Mouse (Mus musculus) G1E-ER4 (cell line): Measurements from ENCODE around the gene Slc25a10. TPM values are rescaled to one million over a fixed set of nuclear protein-coding genes. Genes with fewer than 3 reads are reported as not detected.

Experiments used
- GATA1 ChIP-seq: IDR thresholded peaks from one replicate; pipeline ENCODE4 v1.8.0; 2012; ENCODE audit warnings: low read length, inconsistent platforms
- polyA plus RNA-seq: library from polyadenylated mRNA; stranded (reverse); fragments of >175 nt; gene quantifications from 2 replicates; pipeline ENCODE4 v1.2.3, GENCODE M21; 2012

The Slc25a10 gene
- polyA plus RNA-seq, 1 experiment, result 83.7 TPM

DNA sequence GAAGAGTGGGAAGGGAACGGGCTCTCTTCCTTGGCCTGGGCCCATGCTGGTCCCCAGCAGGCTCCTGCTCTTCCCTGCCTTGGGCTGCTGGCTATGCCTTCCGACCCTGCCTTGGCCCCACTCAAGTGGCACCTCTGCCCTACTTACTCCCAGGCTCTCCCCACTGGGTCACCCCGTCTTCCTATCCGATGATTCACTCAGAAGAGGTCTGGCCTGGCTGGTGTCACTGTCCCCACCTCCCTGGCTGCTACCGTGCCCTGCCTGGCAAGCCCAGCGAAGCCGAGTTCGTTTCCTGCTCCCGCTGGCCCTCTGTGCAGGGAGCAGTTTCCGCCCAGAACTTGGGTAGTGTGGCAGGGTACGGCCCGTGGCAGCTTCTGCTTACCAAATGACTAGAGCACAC lies 6.6 kb downstream of the Slc25a10 start:
- TF ChIP-seq GATA1, result no peak

GRCm38 (mm10) chr11:120498891-120499290 lies 7.3 kb downstream of the Slc25a10 start:
- no peak for TF ChIP-seq GATA1

DNA sequence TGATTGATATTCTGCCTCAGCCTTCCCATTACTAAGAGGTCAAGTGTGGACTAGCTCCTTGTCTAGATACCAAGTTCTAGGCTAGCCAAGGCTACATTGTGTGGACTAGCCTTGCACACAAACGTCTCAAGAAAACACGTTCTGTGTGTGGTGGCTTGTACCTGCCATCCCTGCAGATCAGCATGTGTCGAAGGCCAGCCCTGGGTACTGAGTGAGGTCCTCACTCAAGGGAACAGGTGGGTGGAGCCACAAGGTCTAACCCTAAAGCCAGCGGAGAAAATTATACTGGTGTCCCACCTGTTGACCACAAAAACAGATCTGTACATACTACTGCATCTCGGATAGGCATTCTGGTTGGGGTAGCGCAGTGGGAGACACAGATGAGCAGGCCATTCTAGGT lies 8.3 kb downstream of the Slc25a10 start:
- TF ChIP-seq GATA1, result no peak

DNA sequence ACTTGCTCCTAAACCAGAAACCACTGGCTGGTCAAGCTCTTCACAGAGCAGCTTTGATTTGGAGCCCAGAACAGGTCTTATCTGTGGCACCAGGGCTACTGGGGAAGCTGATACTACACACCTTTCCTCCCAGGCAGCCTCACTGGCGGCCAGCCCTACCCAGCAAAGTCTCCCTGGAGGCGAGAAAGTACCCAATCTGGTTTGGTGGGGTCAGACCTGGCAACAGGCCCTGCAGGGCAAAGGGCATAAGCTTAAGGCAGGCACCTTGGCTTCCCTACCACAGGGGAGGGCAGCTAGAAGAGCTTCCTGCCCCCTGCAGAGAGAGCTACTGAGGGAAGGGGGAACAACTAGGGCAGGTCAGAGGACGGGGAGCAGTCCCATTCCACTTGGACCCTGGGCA lies 8.7 kb downstream of the Slc25a10 start:
- TF ChIP-seq GATA1, result no peak

DNA sequence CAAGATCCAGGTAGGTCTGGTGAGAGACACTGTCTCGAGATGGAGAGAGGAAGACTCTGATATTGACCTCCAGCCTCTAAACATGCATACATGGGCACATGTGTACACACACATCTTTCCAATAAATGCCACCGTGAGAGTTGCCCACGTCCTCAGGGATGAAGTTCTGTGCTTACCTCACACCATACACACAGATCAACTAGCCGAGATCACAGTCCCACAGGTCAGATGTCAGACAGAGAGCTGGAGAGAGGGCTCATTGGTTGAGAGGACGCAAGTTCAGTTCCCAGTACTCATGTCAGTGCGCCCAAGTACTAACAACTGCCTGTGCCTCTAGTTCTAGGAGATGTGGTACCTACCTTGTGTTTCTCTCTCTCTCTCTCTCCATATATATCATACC lies 9.4 kb downstream of the Slc25a10 start:
- TF ChIP-seq GATA1, result no peak

DNA sequence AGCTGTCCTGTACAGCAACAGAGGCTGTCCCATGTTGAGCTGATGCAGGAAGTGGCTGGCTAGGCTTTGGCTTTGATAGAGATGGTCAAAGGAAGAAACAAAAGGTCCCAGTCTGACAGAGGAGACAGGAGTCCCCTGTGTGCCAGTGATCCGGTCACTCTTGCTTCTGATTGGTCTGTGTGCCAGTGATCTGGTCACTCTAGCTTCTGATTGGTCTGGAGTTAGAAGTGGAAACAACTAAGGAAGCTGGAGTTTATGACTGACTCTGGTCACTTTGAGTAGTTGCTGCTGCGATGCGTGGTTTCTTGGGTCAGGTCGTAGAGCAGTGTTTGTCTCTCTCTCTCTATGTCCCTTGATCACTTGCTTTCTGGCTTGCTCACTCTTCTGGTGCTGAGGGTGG lies 10.1 kb downstream of the Slc25a10 start:
- TF ChIP-seq GATA1, result no peak

GRCm38 (mm10) chr11:120505661-120506060 lies 14.0 kb downstream of the Slc25a10 start:
- TF ChIP-seq GATA1, result no peak

DNA sequence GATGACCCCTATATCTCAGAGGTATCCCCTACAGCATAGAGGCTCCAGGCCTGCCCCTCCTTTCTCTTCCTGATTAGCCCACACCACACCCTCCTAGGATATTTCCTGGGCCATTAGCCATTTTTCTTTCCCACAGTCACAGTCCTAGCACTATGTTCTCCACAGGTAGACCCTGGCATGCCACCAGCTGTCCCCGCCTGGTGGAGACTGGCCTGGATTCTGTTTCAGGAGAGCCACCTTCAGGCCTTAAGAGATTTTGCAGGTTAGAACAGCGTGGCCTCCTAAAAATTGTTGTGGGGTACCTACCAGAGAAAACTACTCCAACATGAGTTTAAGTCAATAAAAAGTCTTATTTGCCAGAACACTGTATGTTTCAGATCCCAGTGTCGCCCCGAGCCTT lies 15.3 kb downstream of the Slc25a10 start:
- TF ChIP-seq GATA1, result no peak

GRCm38 (mm10) chr11:120507611-120508289 lies 16.1 kb downstream of the Slc25a10 start:
- no peak for TF ChIP-seq GATA1

DNA sequence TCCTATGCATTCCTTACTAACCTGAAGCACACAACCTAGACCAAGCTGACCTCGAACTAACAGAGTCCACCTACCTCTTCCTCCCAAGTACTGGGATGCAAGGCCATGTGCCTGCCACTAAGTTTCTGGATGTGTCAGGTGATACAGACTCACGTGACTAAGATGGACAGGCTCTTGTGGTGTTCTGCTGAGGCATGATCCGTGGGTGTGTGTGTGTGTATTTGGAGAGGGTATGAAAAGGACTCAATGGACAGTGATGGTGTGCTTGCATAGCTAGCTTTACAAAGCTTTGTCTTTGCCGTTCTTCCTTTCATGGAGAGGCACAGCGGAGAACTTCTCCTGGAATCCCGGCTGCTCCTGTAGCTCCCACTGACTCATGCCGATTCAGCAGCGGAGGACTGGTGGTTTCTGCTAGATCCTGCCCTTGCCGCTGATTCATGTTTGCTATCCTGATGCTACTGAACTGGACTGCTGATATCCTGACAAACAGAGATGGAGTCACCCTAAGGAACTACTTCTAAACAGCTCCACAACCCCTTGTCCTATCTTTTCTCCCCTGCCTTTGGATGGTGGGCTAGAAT lies 16.7 kb downstream of the Slc25a10 start:
- no peak for TF ChIP-seq GATA1

- TF ChIP-seq GATA1, result no peak
Measured at GRCm38 (mm10) chr11:120509940-120510339, 18.3 kb downstream of the Slc25a10 start.

DNA sequence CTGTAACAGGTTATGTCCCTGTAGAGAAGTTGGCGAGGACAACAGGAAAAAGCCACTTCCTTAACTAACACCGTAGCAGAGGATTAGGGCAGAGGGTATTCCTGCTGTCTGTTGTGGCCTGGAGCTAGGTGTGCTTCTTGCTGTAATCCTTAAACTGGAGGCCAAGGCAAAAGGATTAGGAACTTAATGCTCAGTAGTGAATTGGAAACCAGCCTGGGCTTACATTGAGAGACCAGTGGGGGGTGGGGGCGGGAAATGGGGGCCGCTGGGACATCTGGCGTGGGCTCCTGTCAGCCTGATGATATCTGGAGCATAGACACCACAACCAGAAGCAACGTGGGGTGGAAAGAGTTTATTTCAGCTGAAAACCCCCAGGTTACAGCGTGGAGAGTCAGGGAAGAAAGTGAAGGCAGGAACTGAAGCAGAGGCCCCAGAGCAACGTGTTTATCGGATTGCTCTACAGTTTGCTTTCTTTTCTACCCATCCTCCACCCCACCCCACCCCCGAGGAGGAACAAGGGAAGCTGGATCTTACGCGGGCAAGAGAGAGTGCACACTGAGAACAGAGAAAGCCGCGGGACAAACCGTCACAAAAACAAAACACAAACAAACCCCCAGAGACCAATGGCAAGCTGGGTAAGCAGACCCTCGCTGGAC lies 18.9 kb downstream of the Slc25a10 start:
- no peak for TF ChIP-seq GATA1

- TF ChIP-seq GATA1, result no peak
Measured at GRCm38 (mm10) chr11:120512790-120513453, 21.3 kb downstream of the Slc25a10 start.

DNA sequence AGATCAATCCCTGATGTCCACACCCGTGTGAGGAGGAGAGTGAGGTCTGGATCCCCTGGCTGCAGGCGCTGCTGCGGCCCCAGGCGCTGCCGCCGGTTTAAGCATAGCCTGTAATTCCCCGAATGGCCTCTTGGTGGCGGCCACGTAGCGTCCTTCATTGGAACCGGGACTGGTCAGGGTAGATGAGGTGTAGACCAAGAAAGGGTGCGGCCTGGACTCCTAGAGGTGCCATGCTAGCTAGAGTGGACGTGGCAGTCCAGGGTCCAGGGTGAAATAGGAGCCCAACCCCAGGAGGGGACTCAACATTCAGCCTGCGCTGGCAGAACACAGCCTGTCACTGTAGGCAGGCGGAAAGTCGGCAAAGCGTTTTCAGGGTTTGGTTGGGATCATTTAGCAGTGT lies 24.0 kb downstream of the Slc25a10 start:
- TF ChIP-seq GATA1, result no peak

- TF ChIP-seq GATA1, result no peak
Measured at GRCm38 (mm10) chr11:120517147-120517546, 25.5 kb downstream of the Slc25a10 start.

DNA sequence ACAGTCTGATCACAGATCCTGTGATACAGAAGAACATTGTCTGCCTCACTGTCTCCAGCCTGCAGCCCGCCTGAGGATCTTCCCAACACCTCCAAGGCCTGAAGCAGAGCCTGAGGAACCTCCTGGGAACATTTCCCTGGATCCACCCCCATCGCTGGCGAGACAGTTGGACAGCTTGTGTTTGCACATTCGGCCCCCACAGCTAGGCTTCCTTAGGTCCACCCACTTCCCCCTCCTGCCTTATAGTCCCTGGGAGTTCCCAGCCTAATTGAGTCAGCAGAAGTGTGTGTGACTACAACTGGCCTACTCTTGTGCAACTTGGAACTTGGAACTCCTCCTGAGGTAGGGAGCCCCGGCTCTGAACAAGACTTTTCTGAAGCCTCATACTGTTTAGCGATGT lies 26.4 kb downstream of the Slc25a10 start:
- no peak for TF ChIP-seq GATA1

DNA sequence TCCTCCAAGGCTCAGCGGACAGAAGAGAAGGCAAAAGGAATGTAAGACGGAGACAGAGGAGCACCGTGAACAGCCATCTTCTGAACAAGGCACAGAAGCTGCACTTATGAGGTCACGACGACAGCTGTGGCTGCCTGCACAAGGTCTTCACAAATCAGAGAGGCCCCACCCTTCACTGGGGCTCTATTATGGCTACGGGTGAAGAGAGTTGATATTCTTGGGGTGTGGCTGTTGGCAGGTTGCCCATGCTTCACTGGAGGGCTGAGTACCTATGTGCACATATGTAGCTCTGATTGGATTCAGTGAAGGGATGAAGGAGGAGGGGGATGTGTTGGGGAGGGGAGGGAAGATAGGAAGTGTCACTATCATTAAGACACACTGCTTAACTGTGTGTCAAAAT lies 26.9 kb downstream of the Slc25a10 start:
- TF ChIP-seq GATA1, result no peak

DNA sequence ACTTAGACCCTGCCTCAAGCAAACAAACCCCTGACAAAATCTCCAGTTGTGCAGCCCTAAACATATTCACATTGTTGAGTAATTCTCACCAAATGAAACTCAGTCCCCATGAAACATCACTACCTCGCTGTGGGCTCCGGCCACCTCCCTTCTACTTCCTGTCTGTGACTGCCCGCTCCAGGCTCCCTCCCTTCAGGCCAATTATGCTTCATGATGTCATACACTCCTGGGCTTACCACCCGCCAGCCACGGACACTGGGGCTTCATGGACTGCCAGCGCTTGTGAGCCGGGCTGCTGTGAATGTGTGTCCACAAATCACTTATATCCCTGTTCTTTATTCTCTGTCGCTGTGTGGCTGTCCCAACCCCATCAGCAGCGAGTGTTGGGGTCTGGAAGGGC lies 28.1 kb downstream of the Slc25a10 start:
- no peak for TF ChIP-seq GATA1
